In the genomic region with DNA sequence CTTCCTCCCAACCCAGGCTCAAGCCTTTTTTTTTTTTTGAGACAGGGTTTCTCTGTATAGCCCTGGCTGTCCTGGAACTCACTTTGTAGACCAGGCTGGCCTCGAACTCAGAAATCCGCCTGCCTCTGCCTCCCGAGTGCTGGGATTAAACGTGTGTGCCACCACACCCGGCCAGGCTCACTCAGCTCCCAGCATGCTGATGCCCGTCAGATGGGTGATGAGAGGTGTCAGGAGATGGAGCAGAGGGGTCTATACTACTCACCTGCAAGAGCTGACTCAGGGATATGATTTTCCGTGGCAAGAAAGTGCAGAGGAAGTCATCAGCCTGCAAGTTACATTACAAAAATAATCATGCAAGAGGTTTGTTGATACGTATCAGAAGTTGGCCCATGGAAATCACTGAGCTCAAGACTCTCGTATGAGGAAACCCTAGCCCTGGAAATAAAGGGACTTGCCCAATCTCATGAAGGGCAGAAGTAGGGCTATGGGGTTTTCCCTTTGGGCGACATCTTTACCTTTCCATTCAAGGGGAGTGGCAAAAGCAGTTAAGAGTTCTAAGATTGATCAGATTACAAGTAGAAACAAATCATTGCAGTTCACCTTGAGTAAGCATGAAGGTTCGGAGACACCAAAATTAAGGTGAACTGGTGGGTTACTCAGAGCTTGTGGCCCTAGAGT, we compare ENCODE assay signal across 7 mouse cellular contexts. TPM values are rescaled to one million over a fixed set of nuclear protein-coding genes. Genes with fewer than 3 reads are reported as not detected.
A peak's percentile ranks its signal among the peaks of the same experiment; 100 is the strongest.
DNase-seq lines count a peak whose midpoint lies in the region; ATAC-seq and TF ChIP-seq lines count a peak whose summit lies in the region.

No protein-coding gene starts in this region.

- no peak for DNase-seq in lung, postnatal 0 days (ENCODE audit: low spot score)
- no peak for DNase-seq in lung, postnatal 14 days
- DNase-seq in embryonic facial prominence, embryonic 14.5 days (ENCODE audit: low spot score), result no peak
- no peak for DNase-seq in limb, embryonic 11.5 days (ENCODE audit: low spot score)
- DNase-seq in adrenal gland, adult 18-20 months (ENCODE audit: low spot score in 2 of 2), result no peak
- DNase-seq in ovary, postnatal 14 days (ENCODE audit: low spot score), result no peak

- TF ChIP-seq EP300 in lung, postnatal 0 days (IDR thresholded peaks at IDR 0.05), result no peak

- H3K27ac ChIP-seq in lung, postnatal 0 days (ENCODE audit: low read length), result peak overlapping the region; percentile 84
- H3K27ac ChIP-seq in embryonic facial prominence, embryonic 14.5 days (replicated peaks; ENCODE audit: low read depth, low read length), result peak overlapping the region; percentile 81
- H3K27ac ChIP-seq in limb, embryonic 11.5 days (replicated peaks; ENCODE audit: low read depth, low read length), result no peak overlapping the region
- peak overlapping the region; percentile 99; the same call in 1 of the 2 replicates for H3K27ac ChIP-seq in stomach, embryonic 15.5 days

- WGBS in lung, postnatal 0 days, result 75% methylated on average over 11 of the region's 11 CpGs
- WGBS in embryonic facial prominence, embryonic 14.5 days, result 83% methylated on average over 11 of the region's 11 CpGs
- WGBS in limb, embryonic 11.5 days, result 88% methylated on average over 11 of the region's 11 CpGs
- 75% methylated on average over 11 of the region's 11 CpGs for WGBS in stomach, embryonic 15.5 days

- peaks cover 10% of the 10 kb centered on the region for H3K4me1 ChIP-seq in lung, postnatal 0 days (ENCODE audit: insufficient read depth, low read depth, low read length)
- H3K4me1 ChIP-seq in embryonic facial prominence, embryonic 14.5 days (ENCODE audit: control insufficient read depth, insufficient read depth, low read length), result peaks cover 13% of the 10 kb centered on the region
- H3K4me1 ChIP-seq in limb, embryonic 11.5 days (ENCODE audit: control insufficient read depth, insufficient read depth, low read length), result peaks cover 6% of the 10 kb centered on the region; the same call in 1 of the 2 replicates
- H3K4me1 ChIP-seq in stomach, embryonic 15.5 days, result peaks cover 22% of the 10 kb centered on the region

- peak overlapping the region; percentile 91 for H3K4me3 ChIP-seq in lung, postnatal 0 days (ENCODE audit: low read depth, low read length)
- peak overlapping the region; percentile 74 for H3K4me3 ChIP-seq in embryonic facial prominence, embryonic 14.5 days (ENCODE audit: low read depth, low read length)
- peak overlapping the region; percentile 97 for H3K4me3 ChIP-seq in limb, embryonic 11.5 days (ENCODE audit: low read depth, low read length)
- peak overlapping the region; percentile 81 for H3K4me3 ChIP-seq in stomach, embryonic 15.5 days (replicated peaks)

- no peaks in the 10 kb centered on the region for H3K27me3 ChIP-seq in lung, postnatal 0 days (replicated peaks; ENCODE audit: insufficient read depth, low read length)
- H3K27me3 ChIP-seq in embryonic facial prominence, embryonic 14.5 days (replicated peaks; ENCODE audit: control insufficient read depth, insufficient read depth, low read length), result no peaks in the 10 kb centered on the region
- H3K27me3 ChIP-seq in limb, embryonic 11.5 days (ENCODE audit: control insufficient read depth, insufficient read depth, low read length), result no peaks in the 10 kb centered on the region
- H3K27me3 ChIP-seq in stomach, embryonic 15.5 days (replicated peaks), result no peaks in the 10 kb centered on the region

- no peak for ATAC-seq in lung, postnatal 0 days
- no peak for ATAC-seq in embryonic facial prominence, embryonic 14.5 days (ENCODE audit: low read depth)
- ATAC-seq in limb, embryonic 11.5 days (ENCODE audit: insufficient number of reproducible peaks, low FRiP score, low TSS enrichment, low read depth), result no peak
- no peak for ATAC-seq in stomach, embryonic 15.5 days (ENCODE audit: insufficient read depth, low FRiP score, low read depth)

- no peaks in the 10 kb centered on the region for H3K9me3 ChIP-seq in lung, postnatal 0 days (ENCODE audit: low read length)
- H3K9me3 ChIP-seq in embryonic facial prominence, embryonic 14.5 days (ENCODE audit: control insufficient read depth, low read length), result no peaks in the 10 kb centered on the region
- H3K9me3 ChIP-seq in limb, embryonic 11.5 days (ENCODE audit: control insufficient read depth, low read length), result no peaks in the 10 kb centered on the region
- no peaks in the 10 kb centered on the region for H3K9me3 ChIP-seq in stomach, embryonic 15.5 days

- H3K9ac ChIP-seq in lung, postnatal 0 days (replicated peaks; ENCODE audit: low read depth), result peak overlapping the region; percentile 63
- H3K9ac ChIP-seq in embryonic facial prominence, embryonic 14.5 days (ENCODE audit: low read depth, low read length), result peak overlapping the region; percentile 74
- H3K9ac ChIP-seq in limb, embryonic 11.5 days (ENCODE audit: low read length), result peak overlapping the region; percentile 28
- H3K9ac ChIP-seq in stomach, embryonic 15.5 days, result 0 out of 2 replicates have a peak overlapping the region, but pooled peaks have one; percentile 37

- peak overlapping the region; percentile 94 for H3K4me2 ChIP-seq in lung, postnatal 0 days (replicated peaks; ENCODE audit: low read depth, low read length)
- peak overlapping the region; percentile 92 for H3K4me2 ChIP-seq in embryonic facial prominence, embryonic 14.5 days (ENCODE audit: low read depth, low read length)
- H3K4me2 ChIP-seq in limb, embryonic 11.5 days (ENCODE audit: low read depth, severe bottlenecking), result peak overlapping the region; percentile 92
- peak overlapping the region; percentile 91 for H3K4me2 ChIP-seq in stomach, embryonic 15.5 days

- peaks cover 9% of the 10 kb centered on the region; the same call in 1 of the 2 replicates for H3K36me3 ChIP-seq in lung, postnatal 0 days (ENCODE audit: insufficient read depth, low read length)
- peaks cover 31% of the 10 kb centered on the region for H3K36me3 ChIP-seq in embryonic facial prominence, embryonic 14.5 days (ENCODE audit: control insufficient read depth, insufficient read depth, low read length)
- peaks cover 2% of the 10 kb centered on the region; the same call in 1 of the 2 replicates for H3K36me3 ChIP-seq in limb, embryonic 11.5 days (ENCODE audit: control insufficient read depth, insufficient read depth, low read length)
- peaks cover 4% of the 10 kb centered on the region for H3K36me3 ChIP-seq in stomach, embryonic 15.5 days

- no peak for TF ChIP-seq CTCF in lung, postnatal 0 days (IDR thresholded peaks at IDR 0.05)

RNA-seq across cellular contexts. Expression of a gene that starts 1.0 kb away (rescaled TPM):
- 308 and 312 TPM in 2 replicates for polyA plus RNA-seq in lung, postnatal 0 days (2015; fragmentation: Nextera tagmentation; extraction: Ambion mirVana)
- 249 TPM in 2 replicates for polyA plus RNA-seq in embryonic facial prominence, embryonic 14.5 days (2014; fragmentation: Nextera tagmentation; extraction: Ambion mirVana)
- 195 and 225 TPM in 2 replicates for polyA plus RNA-seq in limb, embryonic 11.5 days (2014; fragmentation: Nextera tagmentation; extraction: Ambion mirVana)
- 265 and 289 TPM in 2 replicates for polyA plus RNA-seq in stomach, embryonic 15.5 days (2015; fragmentation: Nextera tagmentation; extraction: Ambion mirVana)
- 100 to 1,000 TPM; 400 to 422 TPM for total RNA-seq in adrenal gland, adult 18-20 months (2021)

RNA-seq across cellular contexts. Expression of a gene that starts 1.6 kb away (rescaled TPM):
- polyA plus RNA-seq in lung, postnatal 0 days (2015; fragmentation: Nextera tagmentation; extraction: Ambion mirVana), result 17.4 and 24.1 TPM in 2 replicates
- 11.7 and 13.7 TPM in 2 replicates for polyA plus RNA-seq in embryonic facial prominence, embryonic 14.5 days (2014; fragmentation: Nextera tagmentation; extraction: Ambion mirVana)
- 10.3 and 13.9 TPM in 2 replicates for polyA plus RNA-seq in limb, embryonic 11.5 days (2014; fragmentation: Nextera tagmentation; extraction: Ambion mirVana)
- polyA plus RNA-seq in stomach, embryonic 15.5 days (2015; fragmentation: Nextera tagmentation; extraction: Ambion mirVana), result 16.7 and 18.4 TPM in 2 replicates
- total RNA-seq in adrenal gland, adult 18-20 months (2021), result 10 to 100 TPM; 28.1 to 36.0 TPM

RNA-seq across cellular contexts. Expression of a gene that starts 4.8 kb away (rescaled TPM):
- 18.3 and 18.9 TPM in 2 replicates for polyA plus RNA-seq in lung, postnatal 0 days (2015; fragmentation: Nextera tagmentation; extraction: Ambion mirVana)
- 9.9 and 12.6 TPM in 2 replicates for polyA plus RNA-seq in embryonic facial prominence, embryonic 14.5 days (2014; fragmentation: Nextera tagmentation; extraction: Ambion mirVana)
- polyA plus RNA-seq in limb, embryonic 11.5 days (2014; fragmentation: Nextera tagmentation; extraction: Ambion mirVana), result 4.2 and 4.6 TPM in 2 replicates
- 9.4 and 11.2 TPM in 2 replicates for polyA plus RNA-seq in stomach, embryonic 15.5 days (2015; fragmentation: Nextera tagmentation; extraction: Ambion mirVana)
- total RNA-seq in adrenal gland, adult 18-20 months (2021), result 10 to 100 TPM; 27.5 to 45.7 TPM

RNA-seq across cellular contexts. Expression of a gene that starts 12.0 kb away (rescaled TPM):
- polyA plus RNA-seq in lung, postnatal 0 days (2015; fragmentation: Nextera tagmentation; extraction: Ambion mirVana), result 215 and 219 TPM in 2 replicates
- 119 and 123 TPM in 2 replicates for polyA plus RNA-seq in embryonic facial prominence, embryonic 14.5 days (2014; fragmentation: Nextera tagmentation; extraction: Ambion mirVana)
- polyA plus RNA-seq in limb, embryonic 11.5 days (2014; fragmentation: Nextera tagmentation; extraction: Ambion mirVana), result 138 and 152 TPM in 2 replicates
- 159 and 176 TPM in 2 replicates for polyA plus RNA-seq in stomach, embryonic 15.5 days (2015; fragmentation: Nextera tagmentation; extraction: Ambion mirVana)
- 100 to 1,000 TPM; 231 to 367 TPM for total RNA-seq in adrenal gland, adult 18-20 months (2021)

RNA-seq across cellular contexts. Expression of a gene that starts 13.5 kb away (rescaled TPM):
- polyA plus RNA-seq in lung, postnatal 0 days (2015; fragmentation: Nextera tagmentation; extraction: Ambion mirVana), result 26.2 and 29.5 TPM in 2 replicates
- 10.8 and 12.1 TPM in 2 replicates for polyA plus RNA-seq in embryonic facial prominence, embryonic 14.5 days (2014; fragmentation: Nextera tagmentation; extraction: Ambion mirVana)
- polyA plus RNA-seq in limb, embryonic 11.5 days (2014; fragmentation: Nextera tagmentation; extraction: Ambion mirVana), result 5.9 and 6.7 TPM in 2 replicates
- polyA plus RNA-seq in stomach, embryonic 15.5 days (2015; fragmentation: Nextera tagmentation; extraction: Ambion mirVana), result 11.6 and 12.1 TPM in 2 replicates
- 10 to 100 TPM; 20.0 to 26.2 TPM for total RNA-seq in adrenal gland, adult 18-20 months (2021)
